Mouse (Mus musculus): ENCODE results near the gene Magt1. TPM values are rescaled to one million over a fixed set of nuclear protein-coding genes. Genes with fewer than 3 reads are reported as not detected.
"Not testable (repeated sequence)": the region's sequence is repeated elsewhere in the genome, so short reads cannot be mapped to it uniquely, and the experiment has no call there.

Magt1 gene
- polyA plus RNA-seq, 1 experiment from 2014 or later: 19.0 TPM

DNA sequence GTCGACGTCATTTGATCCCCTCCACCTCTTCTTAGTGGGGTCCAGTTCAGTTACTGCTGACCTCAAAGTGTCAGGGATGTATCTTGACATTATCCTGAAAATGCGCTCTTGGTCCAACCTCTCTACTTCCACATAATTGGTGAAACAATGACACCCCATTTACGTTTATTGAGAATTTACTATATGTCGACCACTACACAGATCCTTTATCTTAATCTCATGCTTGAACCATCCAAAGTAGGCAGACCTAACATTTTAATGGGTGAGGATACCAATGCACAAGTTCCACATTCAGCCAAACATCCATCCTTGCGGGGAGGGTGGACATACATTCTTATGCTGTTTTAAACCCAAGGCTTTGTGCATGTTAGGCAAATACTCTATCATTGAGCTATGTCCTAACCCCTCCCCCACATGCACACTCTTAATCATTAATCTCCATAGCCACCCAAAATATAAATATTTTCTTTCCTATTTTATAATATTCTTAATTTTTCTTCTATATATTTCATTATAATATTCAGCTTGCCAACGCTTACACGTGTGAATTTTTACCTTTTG lies 82.1 kb downstream of the Magt1 start:
- H3K9ac ChIP-seq: no peak overlapping the region
- ATAC-seq (replicated peaks): peak; percentile 45; the same call in 1 of the 2 replicates
- no peaks in the 10 kb centered on the region for H3K9me3 ChIP-seq
- H3K4me3 ChIP-seq: peak overlapping the region; percentile 66
- peaks cover 13% of the 10 kb centered on the region for H3K4me1 ChIP-seq
- H3K4me2 ChIP-seq: peak overlapping the region; percentile 38
- H3K27ac ChIP-seq: peak overlapping the region; percentile 95
- H3K27me3 ChIP-seq (replicated peaks): no peaks in the 10 kb centered on the region
- 35% methylated on average over 8 of the region's 8 CpGs for WGBS
- H3K36me3 ChIP-seq (replicated peaks): no peaks in the 10 kb centered on the region

DNA sequence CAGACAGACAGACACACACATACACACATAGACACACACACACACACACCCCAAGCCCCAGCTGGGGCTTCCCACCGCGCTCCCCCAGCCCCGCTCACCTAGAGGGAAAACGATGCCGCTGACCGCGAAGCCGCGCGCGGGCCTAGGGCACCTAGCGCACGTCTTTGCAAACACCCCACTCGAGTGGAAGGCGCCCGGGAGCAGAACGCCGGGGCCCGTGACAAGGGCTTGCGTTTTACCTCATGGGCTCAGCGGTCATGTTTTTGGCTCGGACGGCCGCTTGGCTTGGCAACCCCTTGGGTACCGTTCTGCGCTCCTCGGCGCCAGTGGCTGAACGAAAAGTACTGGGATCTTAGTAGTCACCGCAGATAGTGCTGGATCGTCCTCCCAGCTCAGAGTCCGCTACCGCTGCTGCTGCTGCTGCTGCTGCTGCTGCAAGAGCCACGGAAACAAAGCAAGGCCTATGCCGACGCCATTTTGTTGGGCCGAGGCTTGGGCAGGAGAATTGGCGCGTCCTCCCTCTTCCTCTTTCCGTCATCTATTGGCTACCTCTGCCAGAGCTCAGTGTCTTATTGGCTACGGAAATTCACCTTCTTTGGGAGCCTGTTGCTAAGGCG lies 82.7 kb downstream of the Magt1 start, which contains the start of gene Atrx:
TSS of gene Atrx (minus strand) at position 543 of the 617 bp plus-strand sequence.
- H3K27ac ChIP-seq: peak within 1 kb of the TSS; percentile 95
- peak within 1 kb of the TSS; percentile 84 for H3K9ac ChIP-seq
- H3K9me3 ChIP-seq: no peaks in the 10 kb centered on the region
- peaks cover 13% of the 10 kb centered on the region for H3K4me1 ChIP-seq
- H3K27me3 ChIP-seq (replicated peaks): no peaks in the 10 kb centered on the region
- peak; percentile 97 for ATAC-seq (replicated peaks)
- no peaks in the 10 kb centered on the region for H3K36me3 ChIP-seq (replicated peaks)
- WGBS: 20% methylated on average over 42 of the region's 42 CpGs
- peak within 1 kb of the TSS; percentile 51 for H3K4me2 ChIP-seq
- H3K4me3 ChIP-seq: peak within 1 kb of the TSS; percentile 66

GRCm38 (mm10) chrX:105927941-105928860 lies 83.5 kb downstream of the Magt1 start:
- peak; percentile 63 for ATAC-seq (replicated peaks)
- no peaks in the 10 kb centered on the region for H3K36me3 ChIP-seq (replicated peaks)
- H3K4me3 ChIP-seq: peak overlapping the region; percentile 66
- 30% methylated on average over 36 of the region's 69 CpGs for WGBS
- no peaks in the 10 kb centered on the region for H3K27me3 ChIP-seq (replicated peaks)
- H3K4me1 ChIP-seq: peaks cover 13% of the 10 kb centered on the region
- no peaks in the 10 kb centered on the region for H3K9me3 ChIP-seq
- H3K27ac ChIP-seq: peak overlapping the region; percentile 95
- peak overlapping the region; percentile 51 for H3K4me2 ChIP-seq
- peak overlapping the region; percentile 84 for H3K9ac ChIP-seq

- H3K27me3 ChIP-seq (replicated peaks): no peaks in the 10 kb centered on the region
- WGBS: 70% methylated on average over 12 of the region's 12 CpGs
- H3K4me1 ChIP-seq: peaks cover 13% of the 10 kb centered on the region
- no peaks in the 10 kb centered on the region for H3K9me3 ChIP-seq
- H3K4me3 ChIP-seq: 0 out of 2 replicates have a peak overlapping the region, but pooled peaks have one; percentile 66
- no peak overlapping the region for H3K9ac ChIP-seq
- peak overlapping the region; percentile 51 for H3K4me2 ChIP-seq
- no peaks in the 10 kb centered on the region for H3K36me3 ChIP-seq (replicated peaks)
- no peak for ATAC-seq (replicated peaks)
- no peak overlapping the region for H3K27ac ChIP-seq
These were observed 85.5 kb downstream of the Magt1 start for GRCm38 (mm10) chrX:105926121-105926735.

- H3K9ac ChIP-seq: no peak overlapping the region
- 86% methylated on average over 5 of the region's 5 CpGs for WGBS
- no peak overlapping the region for H3K4me2 ChIP-seq
- no peak for ATAC-seq (replicated peaks)
- H3K4me1 ChIP-seq: peaks cover 13% of the 10 kb centered on the region
- no peak overlapping the region for H3K27ac ChIP-seq
- H3K27me3 ChIP-seq (replicated peaks): no peaks in the 10 kb centered on the region
- H3K9me3 ChIP-seq: no peaks in the 10 kb centered on the region
- no peaks in the 10 kb centered on the region for H3K36me3 ChIP-seq (replicated peaks)
- H3K4me3 ChIP-seq: no peak overlapping the region
These were observed 87.2 kb downstream of the Magt1 start for GRCm38 (mm10) chrX:105924326-105925070.

- H3K4me3 ChIP-seq: no peak overlapping the region
- WGBS: no CpG with 5 or more reads among the region's 1 CpGs
- no peak overlapping the region for H3K4me2 ChIP-seq
- H3K4me1 ChIP-seq: peaks cover 13% of the 10 kb centered on the region
- H3K27ac ChIP-seq: no peak overlapping the region
- no peaks in the 10 kb centered on the region for H3K36me3 ChIP-seq (replicated peaks)
- ATAC-seq (replicated peaks): no peak
- H3K9me3 ChIP-seq: no peaks in the 10 kb centered on the region
- H3K27me3 ChIP-seq (replicated peaks): no peaks in the 10 kb centered on the region
- H3K9ac ChIP-seq: no peak overlapping the region
These were observed 87.8 kb downstream of the Magt1 start for GRCm38 (mm10) chrX:105923896-105924295.

- H3K4me2 ChIP-seq; H3K27me3 ChIP-seq (replicated peaks); ATAC-seq (replicated peaks); H3K36me3 ChIP-seq (replicated peaks); H3K27ac ChIP-seq; H3K4me3 ChIP-seq; H3K9me3 ChIP-seq; H3K9ac ChIP-seq: not testable (repeated sequence)
- 88% methylated on average over 7 of the region's 7 CpGs for WGBS
- peaks cover 13% of the 10 kb centered on the region for H3K4me1 ChIP-seq
These were observed 88.7 kb downstream of the Magt1 start for GRCm38 (mm10) chrX:105922986-105923385.

DNA sequence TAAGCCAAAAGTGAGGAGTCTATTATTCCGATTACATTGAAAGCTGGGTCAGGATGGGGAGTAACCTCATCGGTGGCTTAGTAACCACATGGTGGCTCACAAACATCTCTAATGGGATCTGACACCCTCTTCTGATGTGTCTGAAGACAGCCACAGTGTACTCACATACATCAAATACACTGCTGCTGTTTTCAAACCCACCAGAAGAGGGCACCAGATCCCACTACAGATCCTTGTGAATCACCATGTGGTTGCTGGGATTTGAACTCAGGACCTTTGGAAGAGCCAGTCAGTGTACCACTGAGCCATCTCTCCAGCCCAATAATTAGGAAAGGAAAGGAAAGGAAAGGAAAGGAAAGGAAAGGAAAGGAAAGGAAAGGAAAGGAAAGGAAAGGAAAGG lies 90.3 kb downstream of the Magt1 start:
- Histone ChIP-seq H3K27me3 (replicated peaks) (no peaks in the 10 kb centered on the region), H3K9me3 (no peaks in the 10 kb centered on the region), H3K4me1 (peaks cover 5% of the 10 kb centered on the region), H3K36me3 (replicated peaks) (no peaks in the 10 kb centered on the region), H3K9ac (no peak overlapping the region), H3K4me3 (no peak overlapping the region), H3K27ac (no peak overlapping the region), H3K4me2 (no peak overlapping the region)
- WGBS: 89% methylated on average over 2 of the region's 2 CpGs
- ATAC-seq (replicated peaks): no peak

Other genes starting within 250 kb of the Magt1 start
- 0.10 TPM in 1 of 2 replicates, not detected in the other for gene Fgf16, start 247.6 kb downstream of the Magt1 start, polyA plus RNA-seq (2015; fragmentation: Nextera tagmentation; extraction: Ambion mirVana)
- gene Atrx, start 82.5 kb downstream of the Magt1 start, polyA plus RNA-seq (2015; fragmentation: Nextera tagmentation; extraction: Ambion mirVana): 256 and 279 TPM in 2 replicates
- gene Cox7b, start 3.8 kb upstream of the Magt1 start, polyA plus RNA-seq (2015; fragmentation: Nextera tagmentation; extraction: Ambion mirVana): 354 and 372 TPM in 2 replicates
- gene Atp7a, start 15.4 kb upstream of the Magt1 start, polyA plus RNA-seq (2015; fragmentation: Nextera tagmentation; extraction: Ambion mirVana): 15.0 and 16.3 TPM in 2 replicates
- 0.15 and 0.42 TPM in 2 replicates for gene Tlr13, start 131.3 kb upstream of the Magt1 start, polyA plus RNA-seq (2015; fragmentation: Nextera tagmentation; extraction: Ambion mirVana)
- 246 and 254 TPM in 2 replicates for gene Pgk1, start 175.2 kb upstream of the Magt1 start, polyA plus RNA-seq (2015; fragmentation: Nextera tagmentation; extraction: Ambion mirVana)
- gene Taf9b, start 209.3 kb upstream of the Magt1 start, polyA plus RNA-seq (2015; fragmentation: Nextera tagmentation; extraction: Ambion mirVana): 14.5 and 15.4 TPM in 2 replicates
- not detected in 2 replicates for gene Fnd3c2, start 243.5 kb upstream of the Magt1 start, polyA plus RNA-seq (2015; fragmentation: Nextera tagmentation; extraction: Ambion mirVana)

Measured in midbrain, embryonic 15.5 days (tissue).